Mouse (Mus musculus): ENCODE measurements around the gene Ms4a5.

DNA sequence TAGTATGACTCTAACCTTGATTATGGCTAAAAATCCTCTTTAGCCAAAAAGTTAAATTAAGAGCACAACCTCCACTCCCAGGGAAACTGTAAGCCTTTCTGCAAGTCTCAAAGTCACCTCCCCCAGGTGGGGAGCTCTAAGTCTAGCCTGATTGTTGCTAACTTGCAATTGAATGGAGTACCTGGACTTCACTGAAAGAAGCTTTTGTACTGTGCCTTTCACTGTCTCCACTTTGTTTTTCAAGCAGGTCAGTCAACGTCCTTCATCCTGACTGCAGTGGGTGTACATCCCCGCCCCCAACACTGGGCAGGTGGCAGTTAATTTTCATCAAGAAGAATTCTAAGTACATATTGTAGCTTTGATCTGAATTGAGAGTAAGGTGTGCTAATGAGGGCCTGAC is 15.3 kb upstream of the Ms4a5 start:
- TF ChIP-seq CTCF (IDR thresholded peaks at IDR 0.05; ENCODE audit: borderline replicate concordance, insufficient read depth, low read length), result no peak
- no peak for TF ChIP-seq POLR2A (IDR thresholded peaks at IDR 0.05; ENCODE audit: low read depth, low read length)
